Mouse (Mus musculus) intestine, embryonic 14.5 days (tissue): ENCODE results near the gene Ppil4. TPM values are rescaled to one million over a fixed set of nuclear protein-coding genes. Genes with fewer than 3 reads are reported as not detected.
"Not testable (repeated sequence)": the region's sequence is repeated elsewhere in the genome, so short reads cannot be mapped to it uniquely, and the experiment has no call there.

Source experiments
- ATAC-seq: fragments of 200-750 bp; cut with Nextera tagmentation; replicated peaks from 2 replicates; pipeline ENCODE4 v1.8.0; 2017; ENCODE audit warnings: low read depth, moderate number of reproducible peaks, moderate TSS enrichment, moderate library complexity; ENCODE audit not compliant: low FRiP score, low TSS enrichment
- DNase-seq: peaks from one replicate; pipeline ENCODE4 v3.0.0-alpha.2; 2018; ENCODE audit warnings: low spot score
- H3K27ac ChIP-seq: fragments of 300-500 bp; sonication (generic); 2 replicates; pipeline ENCODE4 v1.5.1; 2014; ENCODE audit warnings: low read depth, mild to moderate bottlenecking, control low read depth
- H3K27me3 ChIP-seq: fragments of 300-500 bp; sonication (generic); replicated peaks from 2 replicates; pipeline ENCODE4 v1.6.1; 2014; ENCODE audit warnings: low read length, control low read depth; ENCODE audit not compliant: control insufficient read depth, insufficient read depth
- H3K36me3 ChIP-seq: fragments of 300-500 bp; sonication (generic); 2 replicates; pipeline ENCODE4 v1.6.1; 2014; ENCODE audit warnings: low read length, control low read depth; ENCODE audit not compliant: control insufficient read depth, insufficient read depth
- H3K4me1 ChIP-seq: fragments of 300-500 bp; sonication (generic); replicated peaks from 2 replicates; pipeline ENCODE4 v1.6.1; 2014; ENCODE audit warnings: low read length, control low read depth, mixed read lengths; ENCODE audit not compliant: control insufficient read depth, insufficient read depth
- H3K4me2 ChIP-seq: fragments of 300-500 bp; sonication (generic); 2 replicates; pipeline ENCODE4 v1.6.1; 2014; ENCODE audit warnings: low read length
- H3K4me3 ChIP-seq: fragments of 300-500 bp; sonication (generic); 2 replicates; pipeline ENCODE4 v1.5.1; 2014; ENCODE audit warnings: low read depth, low read length, control low read depth, mixed read lengths
- H3K9ac ChIP-seq: fragments of 300-500 bp; sonication (generic); 2 replicates; pipeline ENCODE4 v1.6.1; 2014; ENCODE audit warnings: mild to moderate bottlenecking, low read length
- H3K9me3 ChIP-seq: fragments of 300-500 bp; sonication (generic); 2 replicates; pipeline ENCODE4 v1.6.1; 2016; ENCODE audit warnings: low read length, control low read depth; ENCODE audit not compliant: control insufficient read depth
- WGBS: fragments of 180-500 bp; shearing (Covaris S2); extraction: QIAGEN DNeasy Blood & Tissue Kit; methylation state at CpG from one replicate; pipeline ENCODE4 v1.1.7; 2014; 5-methylcytosine and 5-hydroxymethylcytosine counted together
- polyA plus RNA-seq: library from polyadenylated mRNA; unstranded; fragments of >200 nt; fragmentation: Nextera tagmentation; extraction: Ambion mirVana; gene quantifications from 2 replicates; pipeline ENCODE4 v1.2.1, GENCODE M21; 2014

Gene Ppil4
- polyA plus RNA-seq: 34.7 and 39.7 TPM in 2 replicates

GRCm38 (mm10) chr10:7792751-7793385 lies at the start of gene Ppil4, which contains the start of gene Ginm1:
Gene Ppil4, plus strand, starts transcription at chr10:7792891.
Gene Ginm1, minus strand, starts transcription at chr10:7792824.
- Histone ChIP-seq H3K4me3 (peak within 1 kb of the TSS; percentile 100), H3K4me2 (peak within 1 kb of the TSS; percentile 95), H3K9me3 (no peaks in the 10 kb centered on the region), H3K27ac (peak within 1 kb of the TSS; percentile 62; the same call in 1 of the 2 replicates), H3K36me3 (peaks cover 35% of the 10 kb centered on the region), H3K4me1 (peaks cover 11% of the 10 kb centered on the region), H3K27me3 (no peaks in the 10 kb centered on the region), H3K9ac (peak within 1 kb of the TSS; percentile 94)
- ATAC-seq: peak; percentile 91
- DNase-seq: peak; percentile 91
- whole genome bisulfite sequencing: under 1% methylated on average over 52 of the region's 52 CpGs

GRCm38 (mm10) chr10:7745528-7745927 lies 47.2 kb upstream of the Ppil4 start:
- not testable (repeated sequence) for ATAC-seq, H3K27me3 ChIP-seq, H3K27ac ChIP-seq, H3K4me2 ChIP-seq, DNase-seq, H3K9ac ChIP-seq, H3K4me3 ChIP-seq, H3K9me3 ChIP-seq, H3K4me1 ChIP-seq
- H3K36me3 ChIP-seq: peaks cover 70% of the 10 kb centered on the region
- WGBS: 97% methylated on average over 5 of the region's 6 CpGs

- DNase-seq: no peak
Observed at GRCm38 (mm10) chr10:7748752-7749151, 43.9 kb upstream of the Ppil4 start.

GRCm38 (mm10) chr10:7757544-7757943 lies 35.1 kb upstream of the Ppil4 start:
- no peak overlapping the region for H3K9ac ChIP-seq
- WGBS: 98% methylated on average over 2 of the region's 2 CpGs
- H3K27ac ChIP-seq: no peak overlapping the region
- peaks cover 80% of the 10 kb centered on the region for H3K36me3 ChIP-seq
- no peaks in the 10 kb centered on the region for H3K27me3 ChIP-seq
- no peak for ATAC-seq
- H3K4me1 ChIP-seq: no peaks in the 10 kb centered on the region
- no peak overlapping the region for H3K4me2 ChIP-seq
- no peak for DNase-seq
- no peak overlapping the region for H3K4me3 ChIP-seq
- H3K9me3 ChIP-seq: no peaks in the 10 kb centered on the region

More at GRCm38 (mm10) chr10:7748752-7749151, 43.9 kb upstream of the Ppil4 start:
- Histone ChIP-seq H3K27ac (no peak overlapping the region), H3K4me3 (no peak overlapping the region), H3K36me3 (peaks cover 69% of the 10 kb centered on the region), H3K4me2 (no peak overlapping the region), H3K4me1 (no peaks in the 10 kb centered on the region), H3K9ac (no peak overlapping the region), H3K9me3 (no peaks in the 10 kb centered on the region), H3K27me3 (no peaks in the 10 kb centered on the region)
- WGBS: 87% methylated on average over 6 of the region's 6 CpGs
- ATAC-seq: no peak

GRCm38 (mm10) chr10:7772346-7772745 lies 20.3 kb upstream of the Ppil4 start:
- DNase-seq: no peak
- H3K36me3 ChIP-seq: peaks cover 57% of the 10 kb centered on the region
- no peak for ATAC-seq

GRCm38 (mm10) chr10:7772769-7773168 lies 19.9 kb upstream of the Ppil4 start:
- Histone ChIP-seq H3K4me1 (no peaks in the 10 kb centered on the region), H3K4me3 (no peak overlapping the region), H3K4me2 (no peak overlapping the region), H3K27me3 (no peaks in the 10 kb centered on the region), H3K36me3 (peaks cover 58% of the 10 kb centered on the region), H3K9ac (no peak overlapping the region), H3K9me3 (no peaks in the 10 kb centered on the region), H3K27ac (no peak overlapping the region)
- ATAC-seq (no peak), DNase-seq (no peak)
- 86% methylated on average over 1 of the region's 1 CpGs for WGBS

More at GRCm38 (mm10) chr10:7772346-7772745, 20.3 kb upstream of the Ppil4 start:
- Histone ChIP-seq H3K27ac (no peak overlapping the region), H3K4me1 (no peaks in the 10 kb centered on the region), H3K9me3 (no peaks in the 10 kb centered on the region), H3K4me2 (no peak overlapping the region), H3K27me3 (no peaks in the 10 kb centered on the region), H3K9ac (no peak overlapping the region), H3K4me3 (no peak overlapping the region)
- WGBS: 93% methylated on average over 4 of the region's 4 CpGs

GRCm38 (mm10) chr10:7775421-7775820 lies 17.3 kb upstream of the Ppil4 start:
- H3K27ac ChIP-seq: no peak overlapping the region
- H3K27me3 ChIP-seq: no peaks in the 10 kb centered on the region
- H3K4me1 ChIP-seq: no peaks in the 10 kb centered on the region
- ATAC-seq (no peak), DNase-seq (no peak)
- H3K4me3 ChIP-seq: no peak overlapping the region
- 94% methylated on average over 8 of the region's 8 CpGs for WGBS
- H3K9ac ChIP-seq: no peak overlapping the region
- H3K36me3 ChIP-seq: peaks cover 53% of the 10 kb centered on the region
- H3K9me3 ChIP-seq: no peaks in the 10 kb centered on the region
- H3K4me2 ChIP-seq: no peak overlapping the region

- no peak overlapping the region for H3K9ac ChIP-seq
- H3K4me1 ChIP-seq: 0 out of 2 replicates have a peak, but pooled peaks cover 3% of the 10 kb centered on the region
- DNase-seq: no peak
- no peak overlapping the region for H3K27ac ChIP-seq
- H3K9me3 ChIP-seq: no peaks in the 10 kb centered on the region
- H3K36me3 ChIP-seq: 0 out of 2 replicates have a peak, but pooled peaks cover 26% of the 10 kb centered on the region
- H3K27me3 ChIP-seq: no peaks in the 10 kb centered on the region
- 87% methylated on average over 3 of the region's 3 CpGs for WGBS
- H3K4me3 ChIP-seq: no peak overlapping the region
- no peak for ATAC-seq
- no peak overlapping the region for H3K4me2 ChIP-seq
Observed at GRCm38 (mm10) chr10:7778361-7778760, 14.3 kb upstream of the Ppil4 start.
